Mouse (Mus musculus) macrophage (primary cell): ENCODE data around the gene Sbno2. TPM values are rescaled to one million over a fixed set of nuclear protein-coding genes. Genes with fewer than 3 reads are reported as not detected.

Source experiments
- H3K27ac ChIP-seq: fragments of 350-480 bp; formaldehyde crosslinking; 2 replicates; pipeline ENCODE4 v1.9.0; 2021
- H3K36me3 ChIP-seq: fragments of 350-480 bp; formaldehyde crosslinking; 2 replicates; pipeline ENCODE4 v1.9.0; 2021; ENCODE audit errors: inconsistent target
- H3K4me3 ChIP-seq: fragments of 350-480 bp; formaldehyde crosslinking; 2 replicates; pipeline ENCODE4 v1.9.0; 2021; ENCODE audit errors: inconsistent target
- H3K79me2 ChIP-seq: fragments of 350-480 bp; formaldehyde crosslinking; 2 replicates; pipeline ENCODE4 v1.9.0; 2021; ENCODE audit errors: inconsistent target
- WGBS: methylation state at CpG from one replicate; pipeline ENCODE4 v1.1.7; 2026; ENCODE audit warnings: inconsistent platforms; ENCODE audit not compliant: missing documents; 5-methylcytosine and 5-hydroxymethylcytosine counted together
- polyA plus RNA-seq: library from polyadenylated mRNA; stranded (reverse); fragments of 250-400 nt; gene quantifications from 3 replicates; pipeline ENCODE4 v1.2.4, GENCODE M21; 2018; ENCODE audit warnings: inconsistent platforms

The Sbno2 gene
- polyA plus RNA-seq, 1 experiment from 2014 or later: 23.7 TPM

- H3K4me3 ChIP-seq: peak within 1 kb of the TSS; percentile 90
- H3K27ac ChIP-seq: peak within 1 kb of the TSS; percentile 97
- peaks cover 31% of the 10 kb centered on the region; the same call in 1 of the 2 replicates for H3K36me3 ChIP-seq
- 0% methylated on average over 11 of the region's 11 CpGs for WGBS
- H3K79me2 ChIP-seq: peaks cover 51% of the 10 kb centered on the region
These were observed 88.9 kb downstream of the Sbno2 start, which contains the start of gene Arhgap45 for GRCm38 (mm10) chr10:80016511-80016910. Gene Arhgap45, plus strand, starts transcription at chr10:80016653.

- peaks cover 29% of the 10 kb centered on the region; the same call in 1 of the 2 replicates for H3K36me3 ChIP-seq
- H3K27ac ChIP-seq: peak overlapping the region; percentile 97; the same call in 1 of the 2 replicates
- no peak overlapping the region for H3K4me3 ChIP-seq
- 89% methylated on average over 10 of the region's 10 CpGs for WGBS
- H3K79me2 ChIP-seq: peaks cover 41% of the 10 kb centered on the region
These were observed 89.8 kb downstream of the Sbno2 start for GRCm38 (mm10) chr10:80015583-80015982.

DNA sequence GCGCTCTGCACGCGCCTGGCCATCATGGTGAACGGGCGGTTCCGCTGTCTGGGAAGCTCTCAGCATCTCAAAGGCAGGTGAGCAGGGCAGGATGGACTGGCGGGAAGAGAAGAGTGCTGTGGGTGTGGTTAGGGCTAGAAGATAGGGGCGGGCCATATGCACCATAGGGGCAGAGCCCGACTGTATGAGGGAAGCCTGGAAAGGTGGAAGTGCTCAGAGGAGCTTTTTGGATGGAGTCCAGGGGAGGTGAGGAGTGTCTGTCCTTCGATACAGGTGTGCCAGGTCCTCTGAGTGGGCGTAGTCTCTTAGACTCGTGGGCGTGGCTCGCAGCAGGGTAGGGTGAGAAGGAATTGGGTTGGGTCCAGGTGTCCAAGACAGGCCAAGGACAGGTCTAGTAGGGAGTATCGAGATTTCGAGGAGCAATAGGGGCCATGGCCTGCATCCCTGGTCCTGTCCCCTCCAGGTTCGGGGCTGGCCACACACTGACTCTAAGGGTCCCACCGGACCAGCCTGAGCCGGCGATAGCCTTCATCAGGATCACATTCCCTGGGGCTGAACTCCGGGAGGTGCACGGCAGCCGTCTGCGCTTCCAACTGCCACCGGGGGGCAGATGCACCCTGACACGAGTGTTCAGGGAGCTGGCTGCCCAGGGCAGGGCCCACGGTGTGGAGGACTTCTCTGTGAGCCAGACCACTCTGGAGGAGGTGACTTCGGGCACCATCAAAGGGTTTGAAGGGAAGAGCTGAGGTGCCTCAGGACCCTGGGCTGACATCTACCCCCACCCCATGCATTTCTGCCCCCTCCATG is 90.7 kb downstream of the Sbno2 start:
- Histone ChIP-seq H3K79me2 (peaks cover 32% of the 10 kb centered on the region), H3K27ac (no peak overlapping the region), H3K36me3 (peaks cover 31% of the 10 kb centered on the region), H3K4me3 (no peak overlapping the region)
- WGBS: 81% methylated on average over 24 of the region's 28 CpGs

- peaks cover 35% of the 10 kb centered on the region for H3K36me3 ChIP-seq
- 96% methylated on average over 25 of the region's 25 CpGs for WGBS
- no peak overlapping the region for H3K4me3 ChIP-seq
- no peak overlapping the region for H3K27ac ChIP-seq
- H3K79me2 ChIP-seq: peaks cover 22% of the 10 kb centered on the region
These were observed 91.8 kb downstream of the Sbno2 start for GRCm38 (mm10) chr10:80013609-80014008.

- Histone ChIP-seq H3K36me3 (peaks cover 52% of the 10 kb centered on the region), H3K79me2 (peaks cover 3% of the 10 kb centered on the region), H3K4me3 (no peak overlapping the region), H3K27ac (no peak overlapping the region)
- 94% methylated on average over 6 of the region's 6 CpGs for WGBS
These were observed 93.6 kb downstream of the Sbno2 start for GRCm38 (mm10) chr10:80011740-80012139.

Other genes with a start within 250 kb of the Sbno2 start
- gene Prtn3, start 231.1 kb downstream of the Sbno2 start, polyA plus RNA-seq: 0.96 to 1.6 TPM (median 1.2 TPM) in 3 replicates
- gene Plppr3, start 230.9 kb downstream of the Sbno2 start, polyA plus RNA-seq: 0.64 to 2.5 TPM (median 1.0 TPM) in 3 replicates
- 0.67 to 0.89 TPM in 2 of 3 replicates, not detected in the other for gene Elane, start 219.3 kb downstream of the Sbno2 start, polyA plus RNA-seq
- gene Cfd, start 214.7 kb downstream of the Sbno2 start, polyA plus RNA-seq: not detected in 3 replicates
- gene Med16, start 196.6 kb downstream of the Sbno2 start, polyA plus RNA-seq: 10.6 to 18.8 TPM (median 16.5 TPM) in 3 replicates
- gene Gm26602, start 194.7 kb downstream of the Sbno2 start, polyA plus RNA-seq: 5.7 TPM in 1 of 3 replicates, not detected in the others
- gene Kiss1r, start 188.6 kb downstream of the Sbno2 start, polyA plus RNA-seq: 0.27 to 0.89 TPM (median 0.30 TPM) in 3 replicates
- gene R3hdm4, start 184.4 kb downstream of the Sbno2 start, polyA plus RNA-seq: 41.6 to 61.5 TPM (median 54.4 TPM) in 3 replicates
- gene Arid3a, start 178.5 kb downstream of the Sbno2 start, polyA plus RNA-seq: 13.8 to 37.4 TPM (median 29.1 TPM) in 3 replicates
- gene Wdr18, start 145.4 kb downstream of the Sbno2 start, polyA plus RNA-seq: 11.4 to 31.4 TPM (median 18.8 TPM) in 3 replicates
- gene Grin3b, start 134.9 kb downstream of the Sbno2 start, polyA plus RNA-seq: not detected in 3 replicates
- gene Tmem259, start 121.2 kb downstream of the Sbno2 start, polyA plus RNA-seq: 37.3 to 67.6 TPM (median 52.3 TPM) in 3 replicates
- gene Cnn2, start 117.0 kb downstream of the Sbno2 start, polyA plus RNA-seq: 4.0 to 9.8 TPM (median 4.7 TPM) in 3 replicates
- gene Abca7, start 109.1 kb downstream of the Sbno2 start, polyA plus RNA-seq: 3.3 to 10.6 TPM (median 4.0 TPM) in 3 replicates
- gene Arhgap45, start 88.9 kb downstream of the Sbno2 start, polyA plus RNA-seq: 56.2 to 124 TPM (median 74.2 TPM) in 3 replicates
- gene Polr2e, start 65.8 kb downstream of the Sbno2 start, polyA plus RNA-seq: 51.6 to 65.8 TPM (median 54.3 TPM) in 3 replicates
- gene Gpx4, start 58.4 kb downstream of the Sbno2 start, polyA plus RNA-seq: 427 to 512 TPM (median 481 TPM) in 3 replicates
- 72.6 to 106 TPM (median 79.6 TPM) in 3 replicates for gene Stk11, start 10.2 kb upstream of the Sbno2 start, polyA plus RNA-seq
- gene Atp5d, start 33.1 kb upstream of the Sbno2 start, polyA plus RNA-seq: 68.4 to 213 TPM (median 169 TPM) in 3 replicates
- gene Cbarp, start 35.3 kb upstream of the Sbno2 start, polyA plus RNA-seq: 1.9 to 3.0 TPM (median 2.4 TPM) in 3 replicates
- 16.3 to 36.3 TPM (median 20.3 TPM) in 3 replicates for gene Midn, start 42.7 kb upstream of the Sbno2 start, polyA plus RNA-seq
- 17.6 to 31.0 TPM (median 19.0 TPM) in 3 replicates for gene Cirbp, start 60.4 kb upstream of the Sbno2 start, polyA plus RNA-seq
- 4.4 to 19.3 TPM (median 13.3 TPM) in 3 replicates for gene 1600002K03Rik, start 67.4 kb upstream of the Sbno2 start, polyA plus RNA-seq
- gene Efna2, start 73.9 kb upstream of the Sbno2 start, polyA plus RNA-seq: 0.11 to 0.29 TPM (median 0.26 TPM) in 3 replicates
- 5.1 to 14.8 TPM (median 7.6 TPM) in 3 replicates for gene Mum1, start 120.9 kb upstream of the Sbno2 start, polyA plus RNA-seq
- gene Ndufs7, start 143.6 kb upstream of the Sbno2 start, polyA plus RNA-seq: 31.2 to 113 TPM (median 79.8 TPM) in 3 replicates
- 8.2 to 24.0 TPM (median 13.8 TPM) in 3 replicates for gene Gamt, start 155.4 kb upstream of the Sbno2 start, polyA plus RNA-seq
- gene Dazap1, start 155.9 kb upstream of the Sbno2 start, polyA plus RNA-seq: 75.1 to 96.3 TPM (median 76.2 TPM) in 3 replicates
- gene Rps15, start 186.9 kb upstream of the Sbno2 start, polyA plus RNA-seq: 1,044 to 2,135 TPM (median 1,962 TPM) in 3 replicates
- gene Apc2, start 190.4 kb upstream of the Sbno2 start, polyA plus RNA-seq: 0.03 to 0.13 TPM (median 0.06 TPM) in 3 replicates
- gene 2310011J03Rik, start 215.0 kb upstream of the Sbno2 start, polyA plus RNA-seq: 20.5 to 43.3 TPM (median 41.4 TPM) in 3 replicates
- 0.36 to 0.99 TPM (median 0.64 TPM) in 3 replicates for gene Pcsk4, start 223.9 kb upstream of the Sbno2 start, polyA plus RNA-seq
- gene Reep6, start 224.4 kb upstream of the Sbno2 start, polyA plus RNA-seq: 0.14 to 0.42 TPM (median 0.14 TPM) in 3 replicates
- gene Adamtsl5, start 242.8 kb upstream of the Sbno2 start, polyA plus RNA-seq: 4.7 to 10.2 TPM (median 8.1 TPM) in 3 replicates